Mouse (Mus musculus): ENCODE measurements around the gene Rgs3.

DNA sequence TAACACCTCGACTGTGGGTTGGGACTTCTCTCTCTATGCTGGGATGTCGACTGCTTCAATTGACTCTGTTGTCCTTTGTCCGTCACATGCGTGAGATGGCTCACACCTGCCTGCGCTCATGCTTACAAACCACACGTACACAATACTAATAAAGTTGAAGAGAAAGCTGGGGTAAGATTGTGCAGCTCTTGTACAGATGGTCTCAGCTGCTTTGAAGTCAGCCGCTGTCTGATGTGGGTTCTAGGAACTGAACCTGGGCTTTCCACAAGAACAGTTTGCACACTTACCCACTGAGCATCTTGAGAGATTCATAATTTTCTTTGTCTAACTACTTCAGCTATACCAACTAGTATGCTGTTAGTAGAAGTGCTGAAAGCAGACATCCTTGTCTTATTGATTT, 7.7 kb upstream of the Rgs3 start:
- TF ChIP-seq CTCF (IDR thresholded peaks at IDR 0.05; ENCODE audit: borderline replicate concordance, extremely low read depth, insufficient read depth, insufficient read length) = no peak
- TF ChIP-seq POLR2A (IDR thresholded peaks at IDR 0.05; ENCODE audit: borderline replicate concordance, extremely low read depth, insufficient read depth, insufficient read length, poor library complexity, severe bottlenecking) = no peak

Data from brain, embryonic 14.5 days (tissue).